Mouse (Mus musculus) thymus, adult 18-20 months (tissue): Measurements from ENCODE around the gene Ermard.
A peak's percentile ranks its signal among the peaks of the same experiment; 100 is the strongest.
"Not testable (repeated sequence)": the region's sequence is repeated elsewhere in the genome, so short reads cannot be mapped to it uniquely, and the experiment has no call there.

Source experiments
- DNase-seq, 2 experiments: peaks; one replicate each; pipeline ENCODE4 v3.0.0; 2022; ENCODE audit warnings: mixed read lengths in 2 of 2

The Ermard gene

DNA sequence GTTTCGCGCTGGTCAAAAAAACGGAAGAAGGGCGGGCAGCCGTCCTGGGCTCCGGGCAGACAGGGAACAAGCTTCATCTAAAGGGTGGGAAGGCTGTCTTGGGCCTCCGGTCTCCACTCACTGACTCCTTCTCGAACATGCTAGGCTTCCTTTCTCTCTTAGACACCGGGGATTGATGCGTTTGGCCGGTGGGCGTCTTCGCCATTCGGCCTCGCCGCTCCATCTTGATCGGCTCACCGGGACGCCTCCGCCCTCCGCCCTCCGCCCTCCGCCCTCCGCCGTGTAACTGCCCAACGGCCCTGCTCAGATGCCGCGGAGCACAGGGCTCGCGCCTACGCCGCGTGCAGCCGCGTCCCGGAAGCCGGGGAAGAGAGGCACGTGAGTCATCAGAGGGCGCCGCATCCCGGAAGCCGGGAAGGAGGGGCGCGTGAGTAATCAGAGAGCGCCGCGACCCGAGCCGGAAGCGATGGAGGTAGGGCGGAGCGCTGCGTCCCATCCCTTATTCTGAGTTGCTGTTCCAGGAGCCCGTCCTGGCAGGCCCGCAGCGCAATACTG is at the start of gene Ermard, which contains the start of the genes Tcte3 and Gm3448:
Gene Ermard, plus strand, starts transcription at position 34 of the 555 bp plus-strand sequence.
Gene Tcte3, minus strand, starts transcription at position 314 of the 555 bp plus-strand sequence.
Gene Gm3448, minus strand, starts transcription at position 363 of the 555 bp plus-strand sequence.
- peak; percentile 19 to 22 for DNase-seq

DNA sequence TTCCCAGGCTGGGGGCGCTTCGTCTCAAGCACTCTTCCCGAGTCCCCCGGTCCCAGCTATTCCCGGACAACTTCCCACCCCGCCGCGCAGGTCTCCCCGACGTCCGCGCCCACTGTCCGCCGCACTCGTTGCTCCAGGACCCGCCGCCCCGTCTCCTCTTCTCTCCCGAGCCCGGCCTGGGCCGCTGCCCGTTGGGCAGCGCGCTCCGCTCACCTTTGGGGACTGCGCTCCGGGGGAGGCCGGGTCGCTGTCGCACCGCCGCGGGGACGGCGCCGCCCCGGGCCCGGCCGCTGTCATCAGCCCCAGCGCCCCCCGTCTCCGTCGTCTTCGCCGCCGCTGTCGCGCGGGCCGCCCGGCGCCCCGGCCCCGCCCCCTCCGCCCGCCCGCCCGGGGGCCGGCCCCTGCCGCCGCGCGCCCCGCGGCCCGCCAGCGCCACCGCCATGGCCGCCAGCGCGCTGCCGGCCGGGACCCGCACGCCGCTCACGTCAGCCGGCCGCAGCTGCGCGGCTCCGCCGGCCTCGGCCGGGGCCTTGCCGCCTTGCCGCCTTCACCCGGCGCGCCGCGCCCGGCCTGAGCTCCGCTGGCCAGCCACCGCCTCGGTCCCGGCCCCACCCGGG is 48.4 kb upstream of the Ermard start:
- DNase-seq, result not testable (repeated sequence)

DNA sequence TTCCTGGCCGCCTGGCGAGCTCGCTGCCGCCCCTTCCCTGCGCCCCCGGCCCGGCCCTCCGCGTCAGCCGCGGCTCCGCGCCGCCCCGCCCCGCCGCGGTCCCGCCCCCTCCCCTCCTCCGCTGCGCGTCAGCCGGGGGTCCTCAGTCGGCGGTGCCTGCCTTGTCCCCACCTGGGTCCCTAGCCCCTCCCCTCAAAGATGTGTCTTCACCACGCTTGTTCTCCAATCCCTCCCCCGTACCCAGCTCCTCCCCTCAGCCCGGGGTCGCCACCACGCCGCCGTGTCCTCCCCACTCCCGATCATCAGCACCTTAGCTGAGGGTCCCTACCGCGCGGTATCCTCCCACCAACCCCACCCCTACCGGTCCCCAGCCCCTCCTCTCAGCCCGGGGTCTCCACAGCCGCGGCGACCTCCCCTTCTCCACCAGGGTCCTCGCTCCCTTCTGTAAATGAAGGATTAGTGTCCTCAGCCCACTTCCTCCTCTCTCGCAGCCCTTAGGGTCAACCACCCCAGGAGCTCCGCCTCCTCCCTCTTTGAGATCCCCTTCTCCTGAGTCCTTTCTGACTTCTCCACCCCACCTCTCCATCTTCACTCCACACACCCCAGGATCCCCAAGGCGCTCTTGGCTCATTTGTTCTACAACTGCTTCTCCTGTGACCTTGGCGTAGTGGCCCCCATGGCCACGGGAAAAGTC is 47.7 kb upstream of the Ermard start:
- DNase-seq, result not testable (repeated sequence)

DNA sequence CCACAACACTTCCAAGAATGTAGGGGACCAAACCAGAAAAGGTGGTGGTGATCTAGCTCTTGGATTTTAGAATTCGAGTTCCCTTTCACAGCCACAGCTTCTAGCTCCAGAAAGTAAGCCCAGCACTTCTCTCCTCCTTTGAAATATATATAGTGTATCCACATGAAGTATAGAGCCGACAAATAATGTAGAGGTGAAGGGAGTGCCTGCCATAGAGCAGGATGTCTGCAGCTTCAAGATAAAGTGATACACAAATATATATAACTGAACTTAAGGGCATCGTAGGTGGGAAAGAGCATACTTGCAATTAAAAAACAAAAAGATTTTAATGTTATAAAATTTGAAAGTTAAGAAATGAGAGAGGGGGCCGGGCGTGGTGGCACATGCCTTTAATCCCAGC is 46.9 kb upstream of the Ermard start:
- DNase-seq, result not testable (repeated sequence)

DNA sequence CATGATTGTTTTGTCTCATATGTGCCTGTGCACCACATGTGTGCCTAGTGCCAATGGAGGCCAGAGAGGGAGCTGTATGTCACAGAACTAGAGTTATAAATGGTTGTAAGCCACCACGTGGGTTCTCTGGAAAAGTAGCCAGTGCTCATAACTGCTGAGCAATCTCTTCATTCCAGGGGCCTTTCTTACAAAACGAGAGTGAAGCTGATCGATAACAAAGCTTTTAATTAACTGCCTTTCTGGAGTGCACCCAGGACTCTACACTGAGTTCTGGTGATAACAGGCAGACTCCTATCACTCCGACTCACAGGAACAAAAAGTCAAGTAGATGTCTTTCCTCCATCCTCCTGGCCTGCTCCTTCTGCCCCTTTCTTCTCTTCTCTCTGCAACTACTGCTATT is 41.0 kb upstream of the Ermard start:
- not testable (repeated sequence) for DNase-seq

DNA sequence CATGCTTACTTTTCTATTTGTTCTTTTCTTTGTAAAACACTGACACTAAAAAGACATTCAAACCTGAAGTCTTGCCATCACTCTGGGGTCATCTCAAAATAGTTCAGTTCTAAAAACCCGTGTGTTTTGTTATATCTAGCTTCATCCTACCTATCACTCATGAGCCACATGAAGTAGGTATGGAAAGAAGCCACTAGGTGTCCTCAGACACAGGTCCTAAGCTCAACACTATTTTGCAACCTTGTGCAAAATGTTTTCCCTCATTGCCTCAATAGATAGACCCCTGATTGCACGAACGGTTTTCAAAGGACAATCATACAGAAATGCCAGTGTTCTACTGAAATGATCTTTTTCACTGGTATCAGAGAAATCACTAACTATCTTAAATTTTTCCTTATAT is 31.9 kb upstream of the Ermard start:
- not testable (repeated sequence) for DNase-seq

DNA sequence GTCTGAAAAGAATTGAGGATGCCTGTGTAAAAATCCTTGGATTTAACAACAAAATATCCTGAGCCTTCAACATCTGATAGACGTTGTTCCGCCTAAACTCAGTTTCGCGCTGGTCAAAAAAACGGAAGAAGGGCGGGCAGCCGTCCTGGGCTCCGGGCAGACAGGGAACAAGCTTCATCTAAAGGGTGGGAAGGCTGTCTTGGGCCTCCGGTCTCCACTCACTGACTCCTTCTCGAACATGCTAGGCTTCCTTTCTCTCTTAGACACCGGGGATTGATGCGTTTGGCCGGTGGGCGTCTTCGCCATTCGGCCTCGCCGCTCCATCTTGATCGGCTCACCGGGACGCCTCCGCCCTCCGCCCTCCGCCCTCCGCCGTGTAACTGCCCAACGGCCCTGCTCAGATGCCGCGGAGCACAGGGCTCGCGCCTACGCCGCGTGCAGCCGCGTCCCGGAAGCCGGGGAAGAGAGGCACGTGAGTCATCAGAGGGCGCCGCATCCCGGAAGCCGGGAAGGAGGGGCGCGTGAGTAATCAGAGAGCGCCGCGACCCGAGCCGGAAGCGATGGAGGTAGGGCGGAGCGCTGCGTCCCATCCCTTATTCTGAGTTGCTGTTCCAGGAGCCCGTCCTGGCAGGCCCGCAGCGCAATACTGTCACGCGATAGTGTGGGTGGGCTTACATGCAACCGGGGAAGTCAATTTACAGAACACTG is 31.1 kb upstream of the Ermard start, which contains the start of gene Gm3435:
Gene Gm3435, plus strand, starts transcription at position 471 of the 708 bp plus-strand sequence.
- not testable (repeated sequence) for DNase-seq

DNA sequence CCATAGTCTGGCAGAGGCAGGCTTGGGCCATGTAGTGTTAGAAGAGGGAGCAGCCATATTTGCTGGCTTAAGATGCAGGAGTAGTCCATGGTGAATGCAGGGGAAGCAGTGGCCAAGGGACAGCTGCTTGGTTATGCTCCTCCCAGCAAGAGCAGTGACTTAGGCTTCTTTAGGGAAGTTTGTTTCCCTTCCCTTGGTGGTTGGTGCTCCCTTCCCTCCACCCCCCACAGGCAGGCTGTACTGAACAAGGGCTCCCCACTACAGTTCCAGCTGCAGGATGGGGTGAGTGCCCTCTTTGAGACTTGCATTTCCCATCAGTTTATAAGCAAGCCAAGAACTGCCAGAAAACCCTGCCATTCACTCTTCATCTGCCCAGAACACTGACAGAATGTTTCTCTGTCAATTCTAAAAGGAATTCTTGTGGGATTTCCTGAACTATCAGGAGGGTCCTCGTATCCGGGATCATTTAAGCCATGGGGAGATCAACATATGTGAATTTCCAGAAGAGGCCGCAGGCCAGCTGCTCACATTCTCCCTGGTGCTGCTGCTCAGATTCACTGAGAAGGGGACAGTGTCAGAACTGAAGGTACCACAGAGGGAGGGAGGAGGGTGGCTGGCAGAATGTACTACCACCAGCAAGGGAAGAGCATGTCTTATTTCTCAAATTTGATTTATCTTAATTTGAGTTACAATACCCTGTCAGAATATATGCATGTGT is 19.3 kb upstream of the Ermard start:
- peak; percentile 1 to 6 for DNase-seq

DNA sequence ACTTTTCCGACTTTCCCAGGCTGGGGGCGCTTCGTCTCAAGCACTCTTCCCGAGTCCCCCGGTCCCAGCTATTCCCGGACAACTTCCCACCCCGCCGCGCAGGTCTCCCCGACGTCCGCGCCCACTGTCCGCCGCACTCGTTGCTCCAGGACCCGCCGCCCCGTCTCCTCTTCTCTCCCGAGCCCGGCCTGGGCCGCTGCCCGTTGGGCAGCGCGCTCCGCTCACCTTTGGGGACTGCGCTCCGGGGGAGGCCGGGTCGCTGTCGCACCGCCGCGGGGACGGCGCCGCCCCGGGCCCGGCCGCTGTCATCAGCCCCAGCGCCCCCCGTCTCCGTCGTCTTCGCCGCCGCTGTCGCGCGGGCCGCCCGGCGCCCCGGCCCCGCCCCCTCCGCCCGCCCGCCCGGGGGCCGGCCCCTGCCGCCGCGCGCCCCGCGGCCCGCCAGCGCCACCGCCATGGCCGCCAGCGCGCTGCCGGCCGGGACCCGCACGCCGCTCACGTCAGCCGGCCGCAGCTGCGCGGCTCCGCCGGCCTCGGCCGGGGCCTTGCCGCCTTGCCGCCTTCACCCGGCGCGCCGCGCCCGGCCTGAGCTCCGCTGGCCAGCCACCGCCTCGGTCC is 17.0 kb upstream of the Ermard start:
- DNase-seq, result not testable (repeated sequence)

DNA sequence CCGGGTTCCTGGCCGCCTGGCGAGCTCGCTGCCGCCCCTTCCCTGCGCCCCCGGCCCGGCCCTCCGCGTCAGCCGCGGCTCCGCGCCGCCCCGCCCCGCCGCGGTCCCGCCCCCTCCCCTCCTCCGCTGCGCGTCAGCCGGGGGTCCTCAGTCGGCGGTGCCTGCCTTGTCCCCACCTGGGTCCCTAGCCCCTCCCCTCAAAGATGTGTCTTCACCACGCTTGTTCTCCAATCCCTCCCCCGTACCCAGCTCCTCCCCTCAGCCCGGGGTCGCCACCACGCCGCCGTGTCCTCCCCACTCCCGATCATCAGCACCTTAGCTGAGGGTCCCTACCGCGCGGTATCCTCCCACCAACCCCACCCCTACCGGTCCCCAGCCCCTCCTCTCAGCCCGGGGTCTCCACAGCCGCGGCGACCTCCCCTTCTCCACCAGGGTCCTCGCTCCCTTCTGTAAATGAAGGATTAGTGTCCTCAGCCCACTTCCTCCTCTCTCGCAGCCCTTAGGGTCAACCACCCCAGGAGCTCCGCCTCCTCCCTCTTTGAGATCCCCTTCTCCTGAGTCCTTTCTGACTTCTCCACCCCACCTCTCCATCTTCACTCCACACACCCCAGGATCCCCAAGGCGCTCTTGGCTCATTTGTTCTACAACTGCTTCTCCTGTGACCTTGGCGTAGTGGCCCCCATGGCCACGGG is 16.4 kb upstream of the Ermard start:
- not testable (repeated sequence) for DNase-seq

DNA sequence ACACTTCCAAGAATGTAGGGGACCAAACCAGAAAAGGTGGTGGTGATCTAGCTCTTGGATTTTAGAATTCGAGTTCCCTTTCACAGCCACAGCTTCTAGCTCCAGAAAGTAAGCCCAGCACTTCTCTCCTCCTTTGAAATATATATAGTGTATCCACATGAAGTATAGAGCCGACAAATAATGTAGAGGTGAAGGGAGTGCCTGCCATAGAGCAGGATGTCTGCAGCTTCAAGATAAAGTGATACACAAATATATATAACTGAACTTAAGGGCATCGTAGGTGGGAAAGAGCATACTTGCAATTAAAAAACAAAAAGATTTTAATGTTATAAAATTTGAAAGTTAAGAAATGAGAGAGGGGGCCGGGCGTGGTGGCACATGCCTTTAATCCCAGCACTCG is 15.5 kb upstream of the Ermard start:
- DNase-seq, result not testable (repeated sequence)

DNA sequence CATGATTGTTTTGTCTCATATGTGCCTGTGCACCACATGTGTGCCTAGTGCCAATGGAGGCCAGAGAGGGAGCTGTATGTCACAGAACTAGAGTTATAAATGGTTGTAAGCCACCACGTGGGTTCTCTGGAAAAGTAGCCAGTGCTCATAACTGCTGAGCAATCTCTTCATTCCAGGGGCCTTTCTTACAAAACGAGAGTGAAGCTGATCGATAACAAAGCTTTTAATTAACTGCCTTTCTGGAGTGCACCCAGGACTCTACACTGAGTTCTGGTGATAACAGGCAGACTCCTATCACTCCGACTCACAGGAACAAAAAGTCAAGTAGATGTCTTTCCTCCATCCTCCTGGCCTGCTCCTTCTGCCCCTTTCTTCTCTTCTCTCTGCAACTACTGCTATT is 9.6 kb upstream of the Ermard start:
- not testable (repeated sequence) for DNase-seq

DNA sequence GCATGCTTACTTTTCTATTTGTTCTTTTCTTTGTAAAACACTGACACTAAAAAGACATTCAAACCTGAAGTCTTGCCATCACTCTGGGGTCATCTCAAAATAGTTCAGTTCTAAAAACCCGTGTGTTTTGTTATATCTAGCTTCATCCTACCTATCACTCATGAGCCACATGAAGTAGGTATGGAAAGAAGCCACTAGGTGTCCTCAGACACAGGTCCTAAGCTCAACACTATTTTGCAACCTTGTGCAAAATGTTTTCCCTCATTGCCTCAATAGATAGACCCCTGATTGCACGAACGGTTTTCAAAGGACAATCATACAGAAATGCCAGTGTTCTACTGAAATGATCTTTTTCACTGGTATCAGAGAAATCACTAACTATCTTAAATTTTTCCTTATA is 553 bp upstream of the Ermard start:
- DNase-seq, result not testable (repeated sequence)

DNA sequence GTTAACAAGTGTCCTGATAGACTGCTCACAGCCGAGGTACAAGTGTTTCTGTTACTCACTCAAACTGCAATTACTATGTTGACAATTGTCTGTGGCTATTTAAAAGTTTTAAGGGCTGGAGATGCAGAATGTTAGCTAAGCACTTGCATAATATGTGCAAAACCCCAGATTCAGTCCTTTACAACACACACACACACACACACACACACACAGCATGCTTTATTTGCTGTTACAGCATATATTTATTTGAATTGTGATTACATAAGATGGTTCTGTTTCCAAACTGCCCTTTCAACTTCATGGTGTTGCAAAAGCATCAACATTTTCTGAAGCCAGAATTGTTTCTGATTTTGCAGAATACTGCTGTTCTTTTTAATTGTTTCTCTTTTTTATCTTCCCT is 9.3 kb downstream of the Ermard start:
- not testable (repeated sequence) for DNase-seq

DNA sequence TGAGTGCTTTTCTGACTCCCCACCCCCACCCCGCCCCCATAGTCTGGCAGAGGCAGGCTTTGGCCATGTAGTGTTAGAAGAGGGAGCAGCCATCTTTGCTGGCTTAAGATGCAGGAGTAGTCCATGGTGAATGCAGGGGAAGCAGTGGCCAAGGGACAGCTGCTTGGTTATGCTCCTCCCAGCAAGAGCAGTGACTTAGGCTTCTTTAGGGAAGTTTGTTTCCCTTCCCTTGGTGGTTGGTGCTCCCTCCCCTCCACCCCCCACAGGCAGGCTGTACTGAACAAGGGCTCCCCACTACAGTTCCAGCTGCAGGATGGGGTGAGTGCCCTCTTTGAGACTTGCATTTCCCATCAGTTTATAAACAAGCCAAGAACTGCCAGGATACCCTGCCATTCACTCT is 11.8 kb downstream of the Ermard start:
- DNase-seq, result not testable (repeated sequence)

DNA sequence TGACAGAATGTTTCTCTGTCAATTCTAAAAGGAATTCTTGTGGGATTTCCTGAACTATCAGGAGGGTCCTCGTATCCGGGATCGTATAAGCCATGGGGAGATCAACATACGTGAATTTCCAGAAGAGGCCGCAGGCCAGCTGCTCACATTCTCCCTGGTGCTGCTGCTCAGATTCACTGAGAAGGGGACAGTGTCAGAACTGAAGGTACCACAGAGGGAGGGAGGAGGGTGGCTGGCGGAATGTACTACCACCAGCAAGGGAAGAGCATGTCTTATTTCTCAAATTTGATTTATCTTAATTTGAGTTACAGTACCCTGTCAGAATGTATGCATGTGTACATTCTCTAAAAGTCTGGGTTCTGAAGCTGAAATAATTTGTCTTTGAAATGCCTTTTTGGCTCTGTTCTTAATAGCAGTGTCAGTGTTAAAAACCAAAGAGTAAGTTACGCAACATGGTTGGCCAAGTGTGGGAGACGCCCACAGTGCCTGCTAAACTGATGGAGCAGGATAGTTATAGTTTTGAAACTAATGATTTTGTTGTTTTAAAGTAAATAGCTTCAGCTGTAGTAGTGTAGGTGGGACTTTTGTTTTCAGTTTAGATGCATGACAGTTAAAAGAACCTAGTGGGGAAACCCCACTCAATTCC is 12.3 kb downstream of the Ermard start:
- DNase-seq, result not testable (repeated sequence)

DNA sequence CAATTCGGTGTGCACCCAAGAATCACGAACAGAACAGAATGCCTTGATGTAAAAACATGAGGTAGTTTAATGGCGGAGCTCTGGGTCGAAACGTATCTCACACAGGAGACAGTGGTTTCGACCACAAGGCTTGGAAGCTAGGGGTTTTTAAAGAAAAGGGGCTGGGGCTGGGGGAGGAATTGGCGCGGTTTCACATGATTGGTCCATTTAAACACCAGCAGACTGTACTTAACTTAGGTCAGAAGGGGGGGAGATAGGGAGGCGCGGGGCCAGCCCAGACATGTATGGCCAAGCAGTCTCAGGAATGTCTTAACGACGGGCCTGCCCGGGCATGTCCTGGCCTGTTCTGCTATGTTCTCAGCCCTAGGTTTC is 12.8 kb downstream of the Ermard start:
- DNase-seq, result not testable (repeated sequence)

DNA sequence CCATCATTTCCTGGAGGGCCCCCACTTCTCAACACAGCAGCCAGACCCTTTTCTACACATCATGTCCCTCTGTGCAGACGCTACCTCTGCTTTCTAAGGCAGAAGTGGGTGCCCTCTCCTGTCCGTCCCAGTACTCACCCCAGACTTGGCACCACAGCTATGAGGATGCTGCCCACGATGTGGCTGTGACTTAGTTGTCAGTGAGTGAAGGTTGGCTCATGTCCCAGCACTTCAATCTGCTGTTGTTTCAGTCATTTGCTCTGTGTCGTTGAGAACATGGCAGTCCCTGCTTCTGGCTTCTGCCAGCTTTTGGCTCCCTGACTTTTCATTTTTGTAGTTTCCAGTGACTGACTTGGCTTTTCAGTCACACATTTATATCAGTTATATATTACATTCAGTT is 14.9 kb downstream of the Ermard start:
- no peak for DNase-seq

DNA sequence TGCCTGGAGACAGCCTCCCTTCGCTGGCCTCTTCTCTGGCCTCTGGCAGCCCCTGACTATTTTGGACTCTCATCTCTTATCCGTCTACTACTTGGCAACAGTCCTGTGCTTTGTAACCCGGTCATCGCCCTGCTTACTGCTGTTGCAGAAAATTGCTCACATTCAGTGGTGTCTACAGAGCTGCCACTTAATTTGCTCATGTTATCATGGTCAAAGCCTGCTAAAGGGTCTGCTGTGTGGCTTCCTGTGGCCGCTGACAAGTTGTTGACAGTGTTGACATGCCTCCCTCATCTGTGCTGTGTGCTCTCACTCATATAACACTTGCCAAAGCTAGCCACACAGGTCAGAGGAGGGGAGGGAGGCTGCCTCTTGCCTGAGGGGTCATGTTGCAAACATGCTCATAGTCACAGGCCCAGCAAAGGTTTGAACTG is 17.2 kb downstream of the Ermard start:
- DNase-seq, result no peak

DNA sequence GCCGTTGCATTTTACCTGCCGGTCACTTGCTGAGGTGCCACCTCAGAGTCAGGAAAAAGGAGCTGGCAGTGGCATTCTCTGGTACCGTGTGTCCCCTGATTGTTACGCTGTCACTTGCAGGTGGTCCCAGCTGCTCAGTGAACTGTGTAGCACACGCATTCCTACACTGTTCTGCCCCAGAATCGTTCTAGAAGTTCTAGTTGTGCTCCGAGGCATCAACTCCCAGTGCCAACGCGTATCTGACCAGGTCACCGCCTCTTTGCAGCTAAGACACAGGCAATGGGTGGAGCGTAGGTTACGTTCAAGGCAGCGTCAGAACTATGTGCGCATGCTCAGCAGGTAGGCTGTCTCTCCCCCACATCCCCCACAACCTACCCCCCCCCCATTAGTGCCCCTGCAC is 18.6 kb downstream of the Ermard start:
- no peak for DNase-seq

DNA sequence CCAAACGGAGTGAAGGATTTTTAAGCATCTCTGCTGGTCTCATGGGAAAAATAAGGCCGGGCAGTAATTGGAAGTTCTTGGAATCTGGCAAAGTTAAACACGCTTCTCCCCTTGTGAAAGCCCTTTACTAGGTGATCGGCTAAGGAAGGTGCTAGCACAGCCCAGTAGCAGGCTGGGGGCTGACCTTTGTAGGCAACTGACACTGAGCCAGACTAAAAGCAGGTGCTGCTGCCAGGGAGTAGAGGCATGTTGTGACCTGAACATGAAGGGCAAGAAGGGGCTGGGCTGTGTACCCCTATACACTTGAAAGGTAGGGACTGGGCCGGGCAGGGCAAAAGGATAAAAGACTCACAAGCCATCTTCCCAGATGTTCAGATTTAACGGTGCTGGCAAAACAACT is 19.3 kb downstream of the Ermard start:
- DNase-seq, result no peak
